Mouse (Mus musculus) midbrain, embryonic 13.5 days (tissue): Measurements from ENCODE around the gene Nit2. TPM values are rescaled to one million over a fixed set of nuclear protein-coding genes. Genes with fewer than 3 reads are reported as not detected.

Source experiments
- ATAC-seq: fragments of 200-750 bp; cut with Nextera tagmentation; 2 replicates; pipeline ENCODE4 v1.8.0; 2017; ENCODE audit warnings: mild to moderate bottlenecking, moderate TSS enrichment, moderate library complexity
- H3K27ac ChIP-seq: fragments of 300-500 bp; sonication (generic); 2 replicates; pipeline ENCODE4 v1.5.1; 2015; ENCODE audit warnings: inconsistent platforms, mild to moderate bottlenecking, moderate library complexity
- H3K27me3 ChIP-seq: fragments of 300-500 bp; sonication (generic); 2 replicates; pipeline ENCODE4 v1.6.1; 2015; ENCODE audit warnings: mild to moderate bottlenecking, inconsistent platforms
- H3K36me3 ChIP-seq: fragments of 300-500 bp; sonication (generic); 2 replicates; pipeline ENCODE4 v1.6.1; 2015; ENCODE audit warnings: mild to moderate bottlenecking, inconsistent platforms
- H3K4me1 ChIP-seq: fragments of 300-500 bp; sonication (generic); replicated peaks from 2 replicates; pipeline ENCODE4 v1.6.1; 2015; ENCODE audit warnings: inconsistent platforms
- H3K4me2 ChIP-seq: fragments of 300-500 bp; sonication (generic); replicated peaks from 2 replicates; pipeline ENCODE4 v1.6.1; 2015; ENCODE audit warnings: moderate library complexity, mild to moderate bottlenecking, inconsistent platforms
- H3K4me3 ChIP-seq: fragments of 300-500 bp; sonication (generic); replicated peaks from 2 replicates; pipeline ENCODE4 v1.5.1; 2015; ENCODE audit warnings: mild to moderate bottlenecking, inconsistent platforms
- H3K9ac ChIP-seq: fragments of 300-500 bp; sonication (generic); replicated peaks from 2 replicates; pipeline ENCODE4 v1.6.1; 2015; ENCODE audit warnings: mild to moderate bottlenecking, inconsistent platforms
- H3K9me3 ChIP-seq: fragments of 300-500 bp; sonication (generic); 2 replicates; pipeline ENCODE4 v1.6.1; 2016; ENCODE audit warnings: mild to moderate bottlenecking, inconsistent platforms
- WGBS: fragments of 180-500 bp; shearing (Covaris S2); methylation state at CpG from one replicate; pipeline ENCODE4 v1.1.7; 2015; 5-methylcytosine and 5-hydroxymethylcytosine counted together
- polyA plus RNA-seq: library from polyadenylated mRNA; unstranded; fragments of >200 nt; fragmentation: Nextera tagmentation; extraction: Ambion mirVana; gene quantifications from 2 replicates; pipeline ENCODE4 v1.2.1, GENCODE M21; 2015

The Nit2 gene
- polyA plus RNA-seq, 1 experiment from 2014 or later = 41.3 TPM

DNA sequence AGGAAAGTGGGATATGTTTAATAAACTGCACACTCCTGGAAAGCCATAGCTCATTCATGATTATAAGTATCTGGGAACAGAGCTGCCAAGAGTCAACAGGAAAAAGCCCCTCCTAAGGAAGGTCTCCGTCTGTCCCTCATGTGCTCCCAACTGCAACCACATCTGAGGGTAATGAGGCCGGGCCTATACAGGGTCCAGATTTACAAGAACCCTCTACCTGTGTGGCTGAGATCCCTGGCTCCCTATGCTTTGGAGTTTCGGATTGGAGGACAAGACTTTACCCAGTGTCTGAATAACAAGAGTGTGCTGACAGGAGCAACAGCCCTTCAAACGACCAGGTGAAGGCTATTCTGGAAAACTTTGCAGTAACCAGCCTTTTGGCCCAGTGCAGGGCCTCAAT is 9.4 kb downstream of the Nit2 start:
- Histone ChIP-seq H3K27me3 (no peaks in the 10 kb centered on the region), H3K9me3 (no peaks in the 10 kb centered on the region), H3K27ac (no peak overlapping the region), H3K9ac (no peak overlapping the region), H3K4me3 (no peak overlapping the region), H3K4me1 (no peaks in the 10 kb centered on the region), H3K4me2 (no peak overlapping the region), H3K36me3 (peaks cover 37% of the 10 kb centered on the region)
- WGBS = 81% methylated on average over 4 of the region's 4 CpGs
- ATAC-seq = 0 out of 2 replicates have a peak, but pooled peaks have one; percentile 53

DNA sequence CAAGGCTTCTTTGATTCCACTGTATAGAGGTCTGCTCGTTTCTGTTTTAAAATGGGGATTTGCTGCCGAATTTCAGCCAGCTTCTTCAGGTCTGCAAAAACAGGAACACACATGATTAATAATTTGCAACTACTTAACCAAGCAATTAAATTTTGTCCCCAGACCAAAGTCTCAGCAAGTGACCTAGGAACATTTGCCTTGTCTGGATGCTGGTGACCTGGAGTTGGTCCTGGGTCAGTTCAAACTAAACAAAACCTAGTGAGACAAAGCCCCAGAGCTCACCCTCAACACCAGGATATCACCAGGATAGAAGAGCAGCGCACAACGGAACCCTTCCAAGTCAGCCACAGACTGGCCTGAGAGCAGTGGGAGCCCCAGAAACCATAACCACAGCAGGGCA is 10.1 kb downstream of the Nit2 start:
- Histone ChIP-seq H3K4me3 (no peak overlapping the region), H3K36me3 (peaks cover 42% of the 10 kb centered on the region), H3K27ac (no peak overlapping the region), H3K4me1 (no peaks in the 10 kb centered on the region), H3K9me3 (no peaks in the 10 kb centered on the region), H3K4me2 (no peak overlapping the region), H3K9ac (no peak overlapping the region), H3K27me3 (no peaks in the 10 kb centered on the region)
- no peak for ATAC-seq
- WGBS = 93% methylated on average over 4 of the region's 4 CpGs

DNA sequence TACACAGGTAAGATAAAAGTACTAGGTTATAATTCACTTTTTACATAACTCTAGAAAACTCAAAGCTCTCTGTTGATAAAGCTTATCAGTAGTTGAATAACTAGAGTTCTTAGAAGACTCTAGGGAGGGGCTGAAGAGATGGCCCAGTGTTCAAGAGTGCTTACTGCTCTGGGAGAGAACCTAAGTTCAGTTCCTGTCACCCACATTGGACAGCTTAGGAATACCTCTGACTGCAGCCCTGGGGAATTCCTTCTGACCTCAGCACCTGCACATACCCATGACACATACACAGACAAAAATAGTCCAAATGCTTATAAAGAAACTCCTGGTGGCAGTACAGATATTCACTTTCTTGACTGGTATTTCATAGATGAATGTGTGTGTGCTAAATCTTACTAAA is 11.2 kb downstream of the Nit2 start:
- Histone ChIP-seq H3K4me1 (no peaks in the 10 kb centered on the region), H3K4me2 (no peak overlapping the region), H3K36me3 (peaks cover 49% of the 10 kb centered on the region), H3K27me3 (no peaks in the 10 kb centered on the region), H3K9ac (no peak overlapping the region), H3K4me3 (no peak overlapping the region), H3K27ac (no peak overlapping the region), H3K9me3 (no peaks in the 10 kb centered on the region)
- no peak for ATAC-seq

DNA sequence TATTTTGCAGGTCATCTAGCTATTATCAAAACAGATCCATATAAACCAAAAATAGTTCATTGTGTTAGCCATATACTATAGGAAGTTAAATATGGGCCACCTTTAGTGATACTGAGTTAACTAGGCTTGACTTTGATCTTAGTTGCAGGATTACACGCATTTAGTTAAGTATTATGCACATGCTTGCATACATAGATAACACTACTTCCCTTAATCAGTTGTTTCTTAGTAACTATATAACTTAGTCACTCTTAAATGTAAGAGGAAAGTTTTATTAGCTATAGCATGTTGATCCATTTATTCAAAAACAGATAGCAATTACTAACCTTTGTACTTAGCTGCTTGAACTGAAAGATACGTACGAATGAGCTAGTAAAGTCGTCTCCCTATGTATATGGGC is 15.7 kb downstream of the Nit2 start:
- no peaks in the 10 kb centered on the region for H3K4me1 ChIP-seq
- no peaks in the 10 kb centered on the region for H3K27me3 ChIP-seq
- no peak overlapping the region for H3K4me2 ChIP-seq
- H3K27ac ChIP-seq = no peak overlapping the region
- no peak overlapping the region for H3K4me3 ChIP-seq
- no peak overlapping the region for H3K9ac ChIP-seq
- WGBS = 94% methylated on average over 4 of the region's 4 CpGs
- peaks cover 45% of the 10 kb centered on the region for H3K36me3 ChIP-seq
- no peaks in the 10 kb centered on the region for H3K9me3 ChIP-seq
- no peak for ATAC-seq

DNA sequence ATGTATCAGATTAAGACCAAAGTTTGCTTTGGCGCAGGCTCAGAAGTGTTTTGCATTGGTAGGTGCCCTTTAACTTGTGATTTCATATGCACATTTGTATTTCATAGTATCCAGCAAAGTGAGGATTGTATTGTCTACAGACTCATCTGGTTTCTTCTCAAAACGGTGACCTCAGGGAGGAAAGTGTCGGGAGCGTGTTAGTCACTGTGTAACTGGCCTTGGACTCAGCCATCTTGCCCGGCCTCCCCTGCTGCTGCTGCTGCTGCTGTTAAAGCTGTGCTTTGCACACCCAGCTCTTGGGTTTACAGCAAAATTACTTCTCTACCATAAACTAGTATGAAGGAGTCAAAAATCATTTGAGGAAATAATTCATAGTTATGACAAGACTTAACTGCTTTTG is 22.4 kb downstream of the Nit2 start:
- H3K4me3 ChIP-seq = no peak overlapping the region
- no peak overlapping the region for H3K27ac ChIP-seq
- no peak overlapping the region for H3K4me2 ChIP-seq
- no peaks in the 10 kb centered on the region for H3K9me3 ChIP-seq
- no peak for ATAC-seq
- no peaks in the 10 kb centered on the region for H3K4me1 ChIP-seq
- H3K36me3 ChIP-seq = peaks cover 45% of the 10 kb centered on the region
- 95% methylated on average over 5 of the region's 5 CpGs for WGBS
- no peaks in the 10 kb centered on the region for H3K27me3 ChIP-seq
- H3K9ac ChIP-seq = no peak overlapping the region

DNA sequence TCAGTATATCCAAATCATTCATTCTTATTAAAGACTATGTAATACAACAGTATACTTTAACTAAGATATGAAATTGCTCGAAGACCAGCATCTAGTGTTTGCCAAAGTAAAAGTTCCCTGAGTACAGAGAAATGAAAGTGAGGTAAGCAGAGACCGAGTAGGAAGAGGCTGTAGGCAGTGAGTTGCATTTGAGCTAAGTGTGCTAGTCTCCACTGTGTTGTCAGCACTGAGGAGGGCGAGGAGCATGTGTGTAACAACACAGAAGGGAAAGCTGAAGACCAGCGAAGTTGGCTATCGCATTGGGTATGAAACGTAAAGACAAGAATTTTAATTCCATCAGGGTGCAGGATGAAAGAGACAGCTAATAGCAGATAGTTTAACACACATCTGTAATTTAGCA is 33.5 kb downstream of the Nit2 start:
- no peak for ATAC-seq
- H3K4me3 ChIP-seq = no peak overlapping the region
- 95% methylated on average over 6 of the region's 6 CpGs for WGBS

DNA sequence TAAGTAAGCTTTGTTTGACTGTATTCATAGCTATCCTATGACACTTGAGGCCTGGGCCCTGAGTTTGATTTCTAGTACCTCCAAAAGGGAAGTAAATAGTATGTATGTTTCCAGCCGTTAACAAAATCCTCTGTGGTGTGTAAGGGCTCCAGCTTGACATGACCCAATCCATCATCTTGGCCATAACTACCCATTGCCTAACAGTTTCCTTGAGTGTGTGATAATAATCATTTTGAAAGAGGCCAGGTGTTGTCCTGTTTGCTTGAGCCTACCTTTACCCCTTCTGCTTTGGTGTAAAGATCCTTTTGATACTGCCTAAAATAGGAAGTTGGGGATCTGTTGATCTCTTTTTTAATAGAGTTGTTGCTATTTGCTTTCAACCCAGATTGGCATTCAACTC is 34.8 kb downstream of the Nit2 start:
- Histone ChIP-seq H3K4me1 (peaks cover 10% of the 10 kb centered on the region), H3K36me3 (peaks cover 19% of the 10 kb centered on the region), H3K4me2 (no peak overlapping the region), H3K9ac (no peak overlapping the region), H3K4me3 (no peak overlapping the region), H3K9me3 (no peaks in the 10 kb centered on the region), H3K27ac (no peak overlapping the region), H3K27me3 (no peaks in the 10 kb centered on the region)
- ATAC-seq = no peak
- 83% methylated on average over 1 of the region's 1 CpGs for WGBS

More for the DNA sequence above, 33.5 kb downstream of the Nit2 start:
- H3K27me3 ChIP-seq = no peaks in the 10 kb centered on the region
- H3K36me3 ChIP-seq = peaks cover 26% of the 10 kb centered on the region
- no peak overlapping the region for H3K4me2 ChIP-seq
- H3K27ac ChIP-seq = no peak overlapping the region
- H3K9ac ChIP-seq = no peak overlapping the region
- H3K9me3 ChIP-seq = no peaks in the 10 kb centered on the region
- peaks cover 10% of the 10 kb centered on the region for H3K4me1 ChIP-seq

DNA sequence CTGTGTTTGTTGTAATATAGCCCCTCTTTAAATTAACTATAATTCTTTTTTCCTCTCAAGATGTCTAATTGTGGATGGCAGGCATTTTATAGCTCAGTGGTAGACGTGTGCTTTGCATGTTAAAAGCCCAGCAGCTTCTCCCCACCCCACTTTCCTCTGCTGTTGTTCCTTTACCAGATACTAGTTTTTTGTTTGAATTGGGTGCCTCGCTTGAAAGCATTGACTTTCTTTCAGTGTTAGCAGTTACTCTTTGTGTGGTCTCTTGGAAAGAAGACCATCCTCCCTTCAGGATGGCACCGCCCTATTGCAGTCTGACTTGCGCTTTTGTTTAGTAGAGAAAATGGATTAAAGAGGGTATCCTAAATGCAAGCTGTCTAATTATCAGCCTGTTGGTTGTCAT is 35.6 kb downstream of the Nit2 start:
- Histone ChIP-seq H3K9me3 (no peaks in the 10 kb centered on the region), H3K4me1 (peaks cover 10% of the 10 kb centered on the region), H3K27me3 (no peaks in the 10 kb centered on the region), H3K4me3 (no peak overlapping the region), H3K9ac (no peak overlapping the region), H3K4me2 (no peak overlapping the region), H3K27ac (no peak overlapping the region), H3K36me3 (peaks cover 13% of the 10 kb centered on the region)
- ATAC-seq = no peak
- 48% methylated on average over 4 of the region's 4 CpGs for WGBS

DNA sequence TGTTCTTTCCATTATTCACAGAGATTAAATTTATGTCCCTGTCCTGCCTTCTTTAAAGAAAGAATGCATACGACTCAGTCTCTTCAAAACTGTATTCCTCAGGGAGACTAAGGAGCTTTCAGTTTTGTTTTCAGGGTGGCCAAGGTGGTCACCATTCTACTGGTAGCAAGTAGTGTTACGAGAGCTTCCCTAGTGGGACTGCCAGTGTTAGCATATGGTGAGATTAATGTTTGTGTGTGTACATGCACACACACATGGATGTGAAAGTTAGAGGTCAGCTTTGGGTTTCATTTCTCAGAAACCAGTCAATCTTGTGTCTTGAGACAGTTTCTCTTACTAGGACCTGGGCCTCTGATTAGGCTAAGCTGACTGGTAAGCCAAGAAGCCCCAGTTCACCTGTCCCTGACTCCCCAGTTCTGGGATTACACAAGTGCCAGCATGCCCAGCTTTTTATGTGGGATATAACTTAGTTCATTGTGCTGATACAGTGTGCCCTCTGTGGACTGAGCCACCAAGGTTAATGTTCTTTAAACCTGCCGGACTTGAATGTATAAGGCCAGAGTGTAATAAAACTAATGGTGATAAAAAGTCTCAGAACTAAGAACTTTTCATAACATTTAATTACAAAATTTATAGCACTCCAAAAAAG is 36.3 kb downstream of the Nit2 start:
- Histone ChIP-seq H3K36me3 (peaks cover 13% of the 10 kb centered on the region), H3K9me3 (no peaks in the 10 kb centered on the region), H3K27ac (no peak overlapping the region), H3K27me3 (no peaks in the 10 kb centered on the region), H3K9ac (no peak overlapping the region), H3K4me1 (peaks cover 10% of the 10 kb centered on the region), H3K4me2 (no peak overlapping the region), H3K4me3 (no peak overlapping the region)
- ATAC-seq = no peak
- 82% methylated on average over 3 of the region's 3 CpGs for WGBS

DNA sequence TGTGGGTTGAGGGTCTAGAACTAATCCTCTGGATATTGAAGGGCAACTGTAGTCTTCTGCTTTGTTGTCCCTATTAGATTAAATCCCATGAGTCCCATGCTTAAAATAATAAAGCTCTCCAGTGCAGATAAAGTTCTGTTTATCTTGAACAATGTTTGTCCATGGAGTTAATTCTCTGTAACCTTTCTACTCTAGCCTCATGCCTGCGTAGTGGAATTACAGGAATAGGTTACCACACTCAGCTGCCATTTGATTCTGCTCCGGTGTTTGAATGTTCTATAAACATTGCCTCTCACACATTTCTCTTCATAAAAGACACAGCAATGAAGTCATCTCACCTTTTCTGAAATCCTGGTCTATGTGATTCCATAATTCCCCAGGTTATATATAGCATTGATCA is 39.3 kb downstream of the Nit2 start:
- Histone ChIP-seq H3K4me3 (no peak overlapping the region), H3K9me3 (no peaks in the 10 kb centered on the region), H3K27ac (no peak overlapping the region), H3K4me1 (peaks cover 24% of the 10 kb centered on the region), H3K4me2 (no peak overlapping the region), H3K27me3 (no peaks in the 10 kb centered on the region), H3K9ac (no peak overlapping the region), H3K36me3 (no peaks in the 10 kb centered on the region)
- 91% methylated on average over 2 of the region's 2 CpGs for WGBS
- no peak for ATAC-seq

DNA sequence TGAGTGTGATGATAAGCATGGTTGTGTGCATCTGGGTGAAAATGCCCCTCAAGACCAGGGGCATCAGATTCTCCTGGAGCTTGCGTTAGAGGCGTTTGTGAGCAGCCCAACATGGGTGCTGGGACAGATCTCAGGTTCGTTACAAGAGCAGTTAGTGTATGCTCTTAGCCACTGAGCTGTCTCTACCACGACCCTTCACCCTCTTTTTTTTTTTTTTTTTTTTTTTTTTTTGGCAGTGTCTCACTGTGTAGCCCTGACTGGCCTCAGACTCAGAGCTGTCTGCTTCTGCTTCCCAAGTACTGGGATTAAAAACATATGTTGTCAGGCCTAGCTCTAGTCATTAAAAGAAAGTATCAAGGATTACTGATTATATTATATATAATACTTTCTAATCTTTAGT is 40.9 kb downstream of the Nit2 start:
- 79% methylated on average over 4 of the region's 4 CpGs for WGBS
- Histone ChIP-seq H3K27ac (no peak overlapping the region), H3K27me3 (no peaks in the 10 kb centered on the region), H3K9me3 (no peaks in the 10 kb centered on the region), H3K9ac (no peak overlapping the region), H3K4me1 (peaks cover 25% of the 10 kb centered on the region), H3K4me3 (no peak overlapping the region), H3K36me3 (no peaks in the 10 kb centered on the region), H3K4me2 (no peak overlapping the region)
- ATAC-seq = no peak

DNA sequence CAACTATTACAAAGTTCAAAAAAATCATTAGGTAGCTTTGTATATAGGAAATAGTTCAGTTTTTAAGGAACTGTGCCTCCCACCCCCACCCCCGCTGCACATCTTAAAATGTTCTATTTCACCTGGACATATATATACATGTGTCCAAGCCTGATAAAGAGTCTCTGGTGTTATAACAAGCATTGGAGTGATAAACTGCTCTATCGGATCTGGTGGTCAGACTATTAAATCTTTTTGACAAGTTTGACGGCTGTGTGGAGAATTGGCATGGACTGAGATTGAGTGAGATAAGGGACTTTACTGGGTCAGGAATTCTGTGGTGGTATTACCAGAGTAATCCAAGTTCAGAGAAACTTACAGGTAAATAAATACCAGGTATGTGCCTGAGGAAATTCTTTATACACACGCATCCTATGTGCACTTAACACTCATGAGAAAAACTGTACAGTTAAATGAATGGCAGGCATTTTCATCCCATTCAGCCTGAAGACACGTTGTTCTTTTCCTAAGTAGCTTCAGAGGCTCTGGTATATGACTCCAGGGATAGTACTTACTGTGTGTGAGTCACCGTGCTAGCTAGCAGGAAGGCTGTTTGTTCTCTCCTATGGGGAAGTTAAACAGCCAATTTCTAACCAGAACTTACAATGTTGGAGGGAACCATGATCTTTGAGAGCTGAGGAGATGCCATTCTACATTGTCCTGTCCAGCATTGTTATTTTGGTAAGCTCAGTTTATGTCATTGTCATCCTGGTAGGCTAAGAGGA is 44.3 kb downstream of the Nit2 start:
- Histone ChIP-seq H3K4me1 (peaks cover 20% of the 10 kb centered on the region), H3K4me3 (peak overlapping the region; percentile 99), H3K4me2 (peak overlapping the region; percentile 68), H3K27ac (no peak overlapping the region), H3K9ac (peak overlapping the region; percentile 95), H3K36me3 (no peaks in the 10 kb centered on the region), H3K27me3 (no peaks in the 10 kb centered on the region), H3K9me3 (no peaks in the 10 kb centered on the region)
- no peak for ATAC-seq
- WGBS = 71% methylated on average over 6 of the region's 6 CpGs
